Mouse (Mus musculus) left cerebral cortex, postnatal 25 days (tissue): ENCODE data around the gene Ptges3. TPM values are rescaled to one million over a fixed set of nuclear protein-coding genes. Genes with fewer than 3 reads are reported as not detected.
A peak's percentile ranks its signal among the peaks of the same experiment; 100 is the strongest.
"Not testable (repeated sequence)": the region's sequence is repeated elsewhere in the genome, so short reads cannot be mapped to it uniquely, and the experiment has no call there.

Experiments
- DNase-seq, 2 experiments: peaks; one replicate each; pipeline ENCODE4 v3.0.0; 2022; ENCODE audit warnings: low spot score in 2 of 2, mixed read lengths in 1 of 2
- intact Hi-C: fragments of 180-260 bp; cut with DNase I; formaldehyde crosslinking; loops from one replicate; pipeline ENCODE4 v1.15.1; 2025
- total RNA-seq, 2 experiments: library from RNA; stranded (reverse); gene quantifications; 2 replicates each; pipeline ENCODE4 v1.2.3; 2021

Ptges3 gene
- total RNA-seq, 2 experiments from 2014 or later: 127 to 132 TPM

GRCm38 (mm10) chr10:128052136-128052535 is 6.6 kb upstream of the Ptges3 start:
- intact Hi-C loops, DNase-seq: not testable (repeated sequence)

- intact Hi-C loops: no loop called here
These were observed 5.8 kb upstream of the Ptges3 start for GRCm38 (mm10) chr10:128053001-128053400.

DNA sequence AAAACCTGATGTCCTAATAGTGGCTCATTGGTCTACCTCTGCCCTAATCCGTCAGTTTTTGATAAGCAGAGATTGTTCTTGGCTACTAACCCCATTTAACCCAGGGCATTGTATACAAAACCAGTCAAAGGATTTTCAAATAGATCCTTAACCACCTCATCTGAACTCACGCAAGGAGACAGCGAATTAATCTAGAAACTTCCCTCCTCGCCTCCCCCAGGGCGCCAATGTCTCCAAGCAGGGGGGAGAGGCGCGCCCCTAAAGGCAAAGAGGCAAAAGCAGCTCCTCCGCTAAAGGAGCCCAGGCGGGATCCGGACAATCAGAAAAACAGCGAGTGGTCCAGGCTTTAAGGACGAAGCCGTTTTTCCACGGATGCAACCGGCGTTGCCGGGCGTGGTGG is 570 bp upstream of the Ptges3 start:
- DNase-seq: no peak
- intact Hi-C loops: loop anchor here (2.0 kb wide), 2 partner anchors 21 to 25 kb away; partner anchors contain the start of gene Atp5b

More at GRCm38 (mm10) chr10:128053001-128053400, 5.8 kb upstream of the Ptges3 start:
- DNase-seq: no peak

- intact Hi-C loops: loop anchor here (2.0 kb wide), 2 partner anchors 23 kb away; partner anchors contain the start of gene Atp5b
These were observed 640 bp downstream of the Ptges3 start for GRCm38 (mm10) chr10:128059207-128059981.

GRCm38 (mm10) chr10:128061109-128061508 is 2.4 kb downstream of the Ptges3 start:
- no peak for DNase-seq

More at GRCm38 (mm10) chr10:128059207-128059981, 640 bp downstream of the Ptges3 start:
- peak; percentile 47 to 51 for DNase-seq

GRCm38 (mm10) chr10:128062221-128062989 is 3.7 kb downstream of the Ptges3 start:
- intact Hi-C loops: no loop called here
- no peak for DNase-seq

More at GRCm38 (mm10) chr10:128061109-128061508, 2.4 kb downstream of the Ptges3 start:
- intact Hi-C loops: no loop called here

GRCm38 (mm10) chr10:128066072-128066471 is 7.3 kb downstream of the Ptges3 start:
- intact Hi-C loops: no loop called here
- no peak for DNase-seq

DNA sequence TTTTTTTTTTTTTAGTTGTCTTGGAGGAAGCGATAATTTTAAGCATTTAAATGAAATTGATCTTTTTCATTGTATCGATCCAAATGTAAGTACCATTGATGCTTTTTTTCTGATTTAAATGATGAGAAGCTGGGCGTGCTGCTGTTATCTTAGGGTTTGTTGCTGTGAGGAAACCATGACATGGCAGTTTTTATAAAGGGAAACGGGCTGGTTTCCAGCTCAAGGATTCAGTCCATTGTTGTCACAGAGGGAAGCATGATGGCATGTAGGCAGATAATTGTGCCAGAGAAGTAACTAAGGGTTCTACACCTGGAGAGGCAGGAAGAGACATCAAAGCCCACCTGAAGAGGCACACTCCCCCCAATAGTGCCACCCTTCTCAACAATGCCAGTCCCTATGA is 10.4 kb downstream of the Ptges3 start:
- intact Hi-C loops: no loop called here
- no peak for DNase-seq

DNA sequence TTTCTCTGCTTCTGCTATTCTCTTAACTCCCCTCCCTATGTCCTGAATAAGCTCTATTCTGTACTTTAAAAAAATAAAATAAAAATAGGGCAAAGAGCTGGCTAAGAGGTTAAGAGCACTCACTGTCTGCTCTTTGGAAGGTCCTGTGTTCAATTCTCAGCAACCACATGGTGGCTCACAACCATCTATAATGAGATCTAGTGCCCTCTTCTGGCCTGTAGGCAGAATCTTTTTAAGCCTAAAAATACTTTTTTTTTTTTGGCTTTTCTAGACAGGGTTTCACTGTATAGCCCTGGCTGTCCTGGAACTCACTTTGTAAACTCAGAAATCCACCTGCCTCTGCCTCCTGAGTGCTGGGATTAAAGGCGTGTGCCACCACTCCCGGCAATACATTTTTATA is 11.7 kb downstream of the Ptges3 start:
- intact Hi-C loops: not testable (repeated sequence)

DNA sequence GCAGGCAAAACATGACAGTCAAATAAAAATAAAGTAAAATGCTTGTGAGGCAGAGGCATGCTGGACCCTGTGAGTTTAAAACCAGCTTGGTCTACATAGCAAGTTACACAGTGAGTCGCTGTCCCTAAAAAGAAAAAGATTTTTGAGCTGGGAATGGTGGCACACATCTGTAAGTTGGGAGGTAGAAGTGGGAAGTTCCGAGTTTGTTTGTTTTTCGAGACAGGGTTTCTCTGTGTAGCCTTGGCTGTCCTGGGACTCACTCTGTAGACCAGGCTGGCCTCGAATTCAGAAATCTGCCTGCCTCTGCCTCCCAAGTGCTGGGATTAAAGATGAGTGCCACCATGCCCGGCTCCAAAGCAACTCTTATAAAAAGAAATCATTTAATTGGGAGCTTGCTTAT is 19.5 kb downstream of the Ptges3 start:
- intact Hi-C loops, DNase-seq: not testable (repeated sequence)

More for the DNA sequence above, 11.7 kb downstream of the Ptges3 start:
- not testable (repeated sequence) for DNase-seq

DNA sequence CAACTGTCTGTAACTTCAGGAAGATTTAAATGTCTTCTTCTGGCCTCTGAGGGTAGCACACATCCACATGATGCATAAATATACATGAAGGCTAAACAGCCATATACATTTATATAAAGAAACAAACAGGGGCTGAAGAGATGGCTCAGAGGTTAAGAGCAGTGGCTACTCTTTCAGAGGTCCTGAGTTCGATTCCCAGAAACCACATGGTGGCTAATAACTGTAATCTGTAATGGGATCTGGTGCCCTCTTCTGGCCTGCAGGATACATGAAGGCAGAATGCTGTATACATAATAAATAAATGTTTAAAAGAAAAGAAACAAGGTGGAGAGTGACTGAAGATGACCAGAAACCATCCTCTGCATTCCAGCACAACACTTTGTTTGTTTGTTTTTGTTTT is 21.7 kb downstream of the Ptges3 start:
- intact Hi-C loops: no loop called here

GRCm38 (mm10) chr10:128081807-128082476 is 23.2 kb downstream of the Ptges3 start:
- intact Hi-C loops: loop anchor here (2.0 kb wide), 1 partner anchor 23 kb away; the partner anchor contains the start of gene Ptges3

More for the DNA sequence above, 21.7 kb downstream of the Ptges3 start:
- no peak for DNase-seq

DNA sequence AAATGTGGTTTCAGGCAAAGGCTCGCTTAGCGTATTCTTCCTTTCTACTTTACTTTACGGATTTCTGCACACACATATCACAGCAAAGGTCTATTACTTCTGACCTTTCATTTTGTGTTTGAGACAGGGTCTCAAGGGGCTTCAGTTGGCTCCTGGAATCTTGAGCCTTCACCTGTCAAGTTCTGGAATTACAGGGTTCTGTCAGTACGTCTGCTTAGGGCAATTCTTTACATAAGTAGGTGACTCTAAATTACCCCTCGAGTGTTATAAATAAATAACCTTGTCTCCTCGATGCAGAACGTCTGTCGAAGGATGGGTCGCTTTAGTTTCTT is 23.7 kb downstream of the Ptges3 start:
- DNase-seq: no peak

More at GRCm38 (mm10) chr10:128081807-128082476, 23.2 kb downstream of the Ptges3 start:
- DNase-seq: no peak

GRCm38 (mm10) chr10:128082880-128083421 is 24.2 kb downstream of the Ptges3 start, which contains the start of gene Atp5b:
Atp5b (plus strand) TSS chr10:128083273.
- peak; percentile 99 to 100 for DNase-seq
- intact Hi-C loops: loop anchor here (2.0 kb wide), 1 partner anchor 24 kb away; the partner anchor contains the start of gene Ptges3

More for the DNA sequence above, 23.7 kb downstream of the Ptges3 start:
- intact Hi-C loops: loop anchor here (2.0 kb wide), 1 partner anchor 24 kb away; the partner anchor contains the start of gene Ptges3

DNA sequence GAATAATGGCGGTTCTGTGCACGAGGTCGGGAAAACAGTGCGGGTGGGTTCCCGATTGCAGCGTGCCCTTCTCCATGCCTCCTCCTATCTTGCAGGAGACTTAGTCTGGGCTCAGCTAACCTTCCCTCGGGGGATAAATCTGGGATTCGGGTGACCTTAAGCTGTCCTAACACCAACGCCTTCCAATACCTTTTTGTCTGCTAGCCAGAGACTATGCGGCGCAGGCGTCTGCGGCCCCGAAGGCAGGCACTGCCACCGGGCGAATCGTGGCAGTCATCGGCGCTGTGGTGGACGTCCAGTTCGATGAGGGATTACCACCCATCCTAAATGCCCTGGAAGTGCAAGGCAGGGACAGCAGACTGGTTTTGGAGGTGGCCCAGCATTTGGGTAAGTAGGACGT is 24.9 kb downstream of the Ptges3 start:
- peak in 1 of 2 experiments; percentile 39 for DNase-seq
- intact Hi-C loops: loop anchor here (2.0 kb wide), 1 partner anchor 25 kb away; the partner anchor contains the start of gene Ptges3

DNA sequence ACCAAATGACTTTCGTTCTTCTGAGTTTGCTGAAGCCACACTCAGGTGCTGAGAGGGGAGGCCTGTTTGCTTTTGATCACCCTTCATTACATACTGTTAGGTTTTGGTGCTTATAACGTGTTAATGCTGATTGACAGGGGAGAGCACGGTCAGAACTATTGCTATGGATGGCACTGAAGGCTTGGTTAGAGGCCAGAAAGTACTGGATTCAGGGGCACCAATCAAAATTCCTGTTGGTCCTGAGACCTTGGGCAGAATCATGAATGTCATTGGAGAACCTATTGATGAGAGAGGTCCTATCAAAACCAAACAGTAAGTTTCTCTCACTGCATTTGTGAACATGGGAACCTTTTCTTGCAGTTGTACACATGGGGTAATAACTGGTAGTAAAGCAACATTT is 25.4 kb downstream of the Ptges3 start:
- DNase-seq: no peak
- intact Hi-C loops: no loop called here

DNA sequence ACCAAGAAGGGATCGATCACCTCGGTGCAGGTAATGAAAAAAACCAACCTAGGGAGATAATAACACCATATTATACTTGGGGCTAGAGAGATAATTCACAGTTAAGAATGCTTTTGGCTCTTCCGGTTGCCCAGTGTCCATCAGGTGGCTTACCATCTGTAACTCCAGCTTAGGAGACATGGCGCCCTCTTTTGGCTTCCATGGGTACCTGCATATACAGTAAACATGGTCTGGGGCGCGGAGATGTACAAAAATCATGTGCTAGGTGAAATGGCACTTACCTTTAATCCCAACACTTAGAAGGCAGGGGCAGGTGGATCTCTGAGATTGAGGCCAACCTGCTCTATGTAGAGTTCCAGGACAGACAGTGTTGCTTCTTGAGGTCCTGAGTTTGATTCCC is 27.6 kb downstream of the Ptges3 start:
- intact Hi-C loops: no loop called here
- DNase-seq: no peak

DNA sequence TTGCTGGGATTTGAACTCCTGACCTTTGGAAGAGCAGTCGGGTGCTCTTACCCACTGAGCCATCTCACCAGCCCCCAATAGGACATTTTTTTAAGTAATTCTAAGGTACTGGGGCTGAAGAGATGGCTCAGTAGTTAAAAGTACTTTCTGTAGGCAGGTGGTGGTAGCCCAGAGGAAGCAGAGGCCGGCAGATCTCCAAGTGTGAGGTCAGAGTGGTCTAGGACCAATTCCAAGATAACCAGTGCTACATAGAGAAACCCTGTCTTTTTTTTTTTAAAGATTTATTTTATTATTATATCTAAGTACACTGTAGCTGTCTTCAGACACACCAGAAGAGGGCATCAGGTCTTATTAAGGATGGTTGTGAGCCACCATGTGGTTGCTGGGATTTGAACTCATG is 28.5 kb downstream of the Ptges3 start:
- DNase-seq, intact Hi-C loops: not testable (repeated sequence)

- DNase-seq: no peak
- intact Hi-C loops: no loop called here
These were observed 29.4 kb downstream of the Ptges3 start for GRCm38 (mm10) chr10:128088181-128088580.
